Mouse (Mus musculus): ENCODE data around the gene Mrpl37. TPM values are rescaled to one million over a fixed set of nuclear protein-coding genes. Genes with fewer than 3 reads are reported as not detected.
"Not testable (repeated sequence)": the region's sequence is repeated elsewhere in the genome, so short reads cannot be mapped to it uniquely, and the experiment has no call there.

The Mrpl37 gene
- 3.9 and 4.3 TPM in 2 replicates for polyA plus RNA-seq (2012)

DNA sequence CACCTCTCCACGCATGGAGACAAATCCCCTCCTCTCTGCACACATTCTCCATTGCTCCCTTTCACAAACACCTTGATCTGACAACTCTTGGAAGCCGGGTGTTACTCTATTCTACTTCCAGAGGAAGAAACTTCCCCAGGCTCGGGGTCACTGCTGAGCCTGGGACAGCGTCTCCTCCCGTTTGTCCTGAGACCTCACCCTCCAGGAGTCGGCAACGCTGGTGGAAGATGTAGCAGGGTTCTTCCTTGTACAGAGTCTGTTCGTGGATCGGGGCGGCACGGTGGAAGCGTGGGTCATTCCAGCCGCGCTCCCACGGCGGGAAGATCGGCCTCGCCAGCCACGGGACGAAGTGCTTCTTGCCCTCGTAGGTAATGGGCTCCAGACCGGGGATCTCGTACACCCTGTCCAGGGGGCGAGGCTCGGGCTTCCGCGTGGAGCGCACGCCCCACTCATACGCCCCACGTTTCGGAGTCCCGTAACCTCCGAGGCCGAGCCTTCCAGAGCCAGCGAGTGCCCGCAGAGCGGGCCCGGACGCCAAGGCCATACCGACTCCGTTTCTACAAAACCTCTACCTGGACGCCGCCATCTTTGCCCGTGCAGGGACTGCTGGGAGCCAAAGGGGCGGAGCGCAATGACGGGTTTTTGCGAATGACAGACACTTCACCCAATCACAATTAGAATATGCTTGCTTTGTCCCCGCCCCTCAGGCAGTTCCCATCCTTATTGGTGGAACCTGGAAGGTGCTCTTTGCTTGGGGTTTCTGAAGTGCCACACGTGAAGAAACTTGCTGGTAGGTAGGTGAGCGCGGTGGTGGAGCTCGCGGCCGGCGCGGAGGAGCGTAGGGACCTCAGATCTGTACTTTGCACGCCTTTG is at the start of gene Mrpl37, which contains the start of gene Cyb5rl:
Gene Mrpl37, minus strand, starts transcription at position 617 of the 873 bp plus-strand sequence.
Gene Cyb5rl, plus strand, starts transcription at position 737 of the 873 bp plus-strand sequence.
- H3K27me3 ChIP-seq (ENCODE audit: control insufficient read depth), result no peaks in the 10 kb centered on the region
- peaks cover 30% of the 10 kb centered on the region for H3K36me3 ChIP-seq (ENCODE audit: control insufficient read depth)
- no peaks in the 10 kb centered on the region for H3K9me3 ChIP-seq (ENCODE audit: control insufficient read depth, low read length)
- peak within 1 kb of the TSS; percentile 84 for H3K4me3 ChIP-seq (replicated peaks)
- peaks cover 34% of the 10 kb centered on the region for H3K4me1 ChIP-seq (ENCODE audit: control insufficient read depth)
- TF ChIP-seq GATA1 (IDR thresholded peaks at IDR 0.05; ENCODE audit: low read length), result no peak
- no peak for TF ChIP-seq TAL1 (IDR thresholded peaks at IDR 0.05; ENCODE audit: low read length)

DNA sequence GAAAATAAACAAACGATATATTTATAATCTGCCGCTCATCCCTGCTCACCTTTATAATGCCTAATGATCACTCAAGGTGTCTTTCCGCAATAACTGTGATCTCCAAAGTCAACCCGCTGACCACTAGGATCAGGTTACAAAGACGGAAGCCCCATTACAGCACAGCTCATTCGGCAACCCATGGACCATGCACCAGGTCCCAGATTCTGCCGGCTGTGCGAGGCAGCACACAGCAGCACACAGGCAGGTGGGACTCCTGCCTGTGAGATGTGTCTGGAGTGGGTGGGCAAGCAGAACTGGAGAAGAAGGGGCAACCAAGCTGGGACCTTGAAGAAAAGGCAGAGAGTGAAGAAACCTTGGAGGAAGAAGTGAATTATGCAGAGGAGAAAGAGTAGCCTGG is 47.6 kb upstream of the Mrpl37 start:
- Histone ChIP-seq H3K4me1 (ENCODE audit: control insufficient read depth) (peaks cover 12% of the 10 kb centered on the region), H3K9me3 (ENCODE audit: control insufficient read depth, low read length) (no peaks in the 10 kb centered on the region), H3K4me3 (replicated peaks) (no peak overlapping the region), H3K36me3 (ENCODE audit: control insufficient read depth) (no peaks in the 10 kb centered on the region), H3K27me3 (ENCODE audit: control insufficient read depth) (no peaks in the 10 kb centered on the region; the same call in 1 of the 2 replicates)
- TF ChIP-seq TAL1 (IDR thresholded peaks at IDR 0.05; ENCODE audit: low read length), result no peak
- no peak for TF ChIP-seq GATA1 (IDR thresholded peaks at IDR 0.05; ENCODE audit: low read length)

DNA sequence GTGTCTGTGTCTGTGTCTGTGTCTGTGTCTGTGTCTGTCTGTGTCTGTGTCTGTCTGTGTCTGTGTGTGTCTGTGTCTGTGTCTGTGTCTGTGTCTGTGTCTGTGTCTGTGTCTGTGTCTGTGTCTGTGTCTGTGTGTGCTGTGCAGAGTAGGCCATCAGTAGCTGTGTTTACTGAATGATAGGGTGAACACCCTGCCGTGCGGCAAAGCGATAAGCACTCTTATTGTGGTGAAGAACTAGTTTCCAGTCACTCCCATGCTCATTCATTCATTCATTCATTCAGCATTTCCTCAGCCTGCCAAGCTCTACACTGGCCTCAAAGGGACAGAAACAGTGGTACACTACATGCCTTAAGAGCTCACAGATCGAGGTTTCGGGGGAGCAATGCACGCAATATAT is 42.5 kb upstream of the Mrpl37 start:
- not testable (repeated sequence) for H3K9me3 ChIP-seq (ENCODE audit: control insufficient read depth, low read length); H3K4me3 ChIP-seq (replicated peaks); H3K27me3 ChIP-seq (ENCODE audit: control insufficient read depth); H3K36me3 ChIP-seq (ENCODE audit: control insufficient read depth)
- peaks cover 24% of the 10 kb centered on the region for H3K4me1 ChIP-seq (ENCODE audit: control insufficient read depth)
- TF ChIP-seq TAL1 (IDR thresholded peaks at IDR 0.05; ENCODE audit: low read length), result peak; percentile 43

DNA sequence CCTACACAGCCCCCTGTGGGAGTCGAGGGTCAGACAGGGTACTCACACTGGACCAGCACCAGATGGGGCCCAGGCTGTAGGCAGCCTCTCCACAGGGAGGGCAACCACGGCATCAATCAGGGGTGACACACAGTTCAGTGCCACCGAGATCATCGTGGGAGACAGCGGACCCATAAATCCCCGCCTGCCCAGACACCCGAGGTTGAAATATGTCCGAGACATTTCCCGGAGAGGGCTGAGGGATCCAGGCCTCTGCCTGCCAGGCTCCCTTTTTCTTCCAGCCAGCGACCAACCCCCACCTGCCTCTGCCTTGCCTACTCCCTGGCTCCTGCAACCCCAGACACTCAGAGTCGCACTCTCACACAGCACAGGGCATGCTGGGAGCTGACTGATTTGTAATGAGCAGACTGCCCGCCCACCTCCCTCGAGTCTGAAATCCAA is 41.6 kb upstream of the Mrpl37 start:
- Histone ChIP-seq H3K4me1 (ENCODE audit: control insufficient read depth) (peaks cover 24% of the 10 kb centered on the region), H3K36me3 (ENCODE audit: control insufficient read depth) (no peaks in the 10 kb centered on the region), H3K4me3 (replicated peaks) (peak overlapping the region; percentile 2), H3K9me3 (ENCODE audit: control insufficient read depth, low read length) (no peaks in the 10 kb centered on the region), H3K27me3 (ENCODE audit: control insufficient read depth) (peaks cover 5% of the 10 kb centered on the region)
- no peak for TF ChIP-seq GATA1 (IDR thresholded peaks at IDR 0.05; ENCODE audit: low read length)
- no peak for TF ChIP-seq TAL1 (IDR thresholded peaks at IDR 0.05; ENCODE audit: low read length)

DNA sequence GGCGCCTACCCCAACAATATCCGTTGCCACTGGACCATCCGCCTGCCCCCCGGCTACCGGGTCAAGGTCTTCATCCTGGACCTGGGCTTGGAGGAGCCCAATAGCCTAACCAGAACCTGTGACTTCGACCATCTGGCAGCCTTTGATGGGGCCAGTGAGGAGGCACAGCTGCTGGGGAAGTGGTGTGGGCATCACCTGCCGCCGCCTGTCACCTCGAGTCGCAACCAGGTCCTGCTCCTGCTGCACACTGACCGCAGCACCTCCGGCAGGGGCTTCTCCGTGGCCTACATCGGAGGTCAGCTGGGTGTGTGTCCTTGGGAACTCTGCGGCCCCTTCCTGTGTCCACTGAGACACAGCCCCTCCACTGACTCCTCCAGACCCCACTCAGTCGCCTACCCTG is 40.1 kb upstream of the Mrpl37 start:
- Histone ChIP-seq H3K27me3 (ENCODE audit: control insufficient read depth) (peaks cover 5% of the 10 kb centered on the region), H3K36me3 (ENCODE audit: control insufficient read depth) (no peaks in the 10 kb centered on the region), H3K4me1 (ENCODE audit: control insufficient read depth) (peaks cover 24% of the 10 kb centered on the region), H3K4me3 (replicated peaks) (no peak overlapping the region), H3K9me3 (ENCODE audit: control insufficient read depth, low read length) (no peaks in the 10 kb centered on the region)
- no peak for TF ChIP-seq GATA1 (IDR thresholded peaks at IDR 0.05; ENCODE audit: low read length)
- TF ChIP-seq TAL1 (IDR thresholded peaks at IDR 0.05; ENCODE audit: low read length), result no peak

DNA sequence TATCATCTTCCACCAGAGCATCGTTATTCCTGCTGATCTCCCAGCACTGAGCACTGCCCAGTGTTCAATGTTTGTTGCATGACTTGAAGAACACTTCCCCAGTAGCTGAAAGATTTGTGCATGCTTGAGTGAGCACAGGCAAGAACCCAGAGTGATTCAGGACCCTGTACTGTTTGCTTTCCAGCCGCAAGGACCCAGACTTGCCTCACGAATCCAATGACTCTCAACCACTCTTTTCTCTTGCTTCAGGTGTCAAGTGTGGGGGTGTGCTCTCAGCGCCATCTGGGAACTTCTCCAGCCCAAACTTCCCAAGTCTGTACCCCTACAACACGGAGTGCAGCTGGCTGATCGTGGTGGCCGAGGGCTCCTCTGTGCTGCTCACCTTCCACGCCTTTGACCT is 35.6 kb upstream of the Mrpl37 start:
- H3K4me1 ChIP-seq (ENCODE audit: control insufficient read depth), result no peaks in the 10 kb centered on the region; the same call in none of the 2 replicates
- TF ChIP-seq GATA1 (IDR thresholded peaks at IDR 0.05; ENCODE audit: low read length) (no peak), TAL1 (IDR thresholded peaks at IDR 0.05; ENCODE audit: low read length) (no peak)
- H3K4me3 ChIP-seq (replicated peaks), result no peak overlapping the region
- no peaks in the 10 kb centered on the region for H3K36me3 ChIP-seq (ENCODE audit: control insufficient read depth)
- no peaks in the 10 kb centered on the region for H3K9me3 ChIP-seq (ENCODE audit: control insufficient read depth, low read length)
- peaks cover under 1% of the 10 kb centered on the region; the same call in 1 of the 2 replicates for H3K27me3 ChIP-seq (ENCODE audit: control insufficient read depth)

DNA sequence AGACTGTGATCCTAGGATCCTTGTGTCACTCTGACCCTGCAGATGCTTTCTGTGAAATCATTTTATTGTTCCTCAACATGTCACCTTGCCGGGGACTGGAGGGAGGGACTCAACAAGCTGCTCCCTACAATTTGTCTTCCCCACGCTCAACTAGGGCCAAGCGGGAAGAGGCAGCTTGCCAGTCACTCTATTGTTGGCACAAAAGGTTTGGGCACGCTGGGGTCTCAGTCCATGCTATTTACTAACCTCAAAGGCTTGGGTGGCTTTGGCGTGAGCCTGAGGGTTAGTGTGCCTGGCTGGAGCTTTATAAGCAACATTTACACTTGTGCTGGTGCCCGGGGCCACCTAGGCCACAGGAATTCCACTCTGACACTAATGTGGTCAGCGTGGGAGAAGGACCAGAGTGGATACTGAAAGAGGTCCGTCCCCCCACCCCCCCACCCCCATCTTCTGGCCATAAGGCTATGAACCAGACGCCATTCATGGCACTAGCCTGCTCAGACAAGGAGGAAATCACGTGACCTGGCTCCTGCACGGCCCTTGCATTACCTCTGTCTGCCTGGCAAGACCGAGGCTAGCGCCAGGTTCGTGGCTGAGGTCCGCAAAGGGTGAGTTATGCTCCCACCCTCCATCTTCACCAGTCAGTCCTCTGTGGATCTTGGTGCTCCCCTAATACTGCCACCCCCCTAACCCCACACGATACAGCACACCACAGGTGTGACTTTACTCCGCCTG is 32.3 kb upstream of the Mrpl37 start:
- Histone ChIP-seq H3K4me3 (replicated peaks) (no peak overlapping the region), H3K36me3 (ENCODE audit: control insufficient read depth) (no peaks in the 10 kb centered on the region), H3K27me3 (ENCODE audit: control insufficient read depth) (no peaks in the 10 kb centered on the region; the same call in 1 of the 2 replicates), H3K4me1 (ENCODE audit: control insufficient read depth) (peaks cover 2% of the 10 kb centered on the region), H3K9me3 (ENCODE audit: control insufficient read depth, low read length) (no peaks in the 10 kb centered on the region)
- TF ChIP-seq TAL1 (IDR thresholded peaks at IDR 0.05; ENCODE audit: low read length), result no peak
- no peak for TF ChIP-seq GATA1 (IDR thresholded peaks at IDR 0.05; ENCODE audit: low read length)

DNA sequence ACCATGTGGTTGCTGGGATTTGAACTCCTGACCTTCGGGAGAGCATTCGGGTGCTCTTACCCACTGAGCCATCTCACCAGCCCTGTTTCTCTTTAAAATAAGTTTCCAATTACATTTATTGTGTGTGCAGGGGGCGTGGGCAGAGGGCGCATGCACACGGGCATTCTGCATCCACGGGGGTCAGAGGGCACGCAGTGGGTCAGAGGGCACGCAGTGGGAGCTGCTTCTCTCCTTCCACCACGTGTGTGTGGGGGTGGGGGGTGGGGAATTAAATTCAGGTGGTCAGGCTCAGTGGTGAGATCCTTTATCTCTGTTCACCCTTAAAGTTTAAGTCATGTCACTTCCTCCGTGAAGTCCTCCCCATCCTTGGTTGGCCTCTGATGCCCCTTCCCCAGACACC is 31.7 kb upstream of the Mrpl37 start:
- Histone ChIP-seq H3K27me3 (ENCODE audit: control insufficient read depth) (no peaks in the 10 kb centered on the region; the same call in 1 of the 2 replicates), H3K4me1 (ENCODE audit: control insufficient read depth) (peaks cover 2% of the 10 kb centered on the region)
- TF ChIP-seq TAL1 (IDR thresholded peaks at IDR 0.05; ENCODE audit: low read length) (no peak), GATA1 (IDR thresholded peaks at IDR 0.05; ENCODE audit: low read length) (no peak)

DNA sequence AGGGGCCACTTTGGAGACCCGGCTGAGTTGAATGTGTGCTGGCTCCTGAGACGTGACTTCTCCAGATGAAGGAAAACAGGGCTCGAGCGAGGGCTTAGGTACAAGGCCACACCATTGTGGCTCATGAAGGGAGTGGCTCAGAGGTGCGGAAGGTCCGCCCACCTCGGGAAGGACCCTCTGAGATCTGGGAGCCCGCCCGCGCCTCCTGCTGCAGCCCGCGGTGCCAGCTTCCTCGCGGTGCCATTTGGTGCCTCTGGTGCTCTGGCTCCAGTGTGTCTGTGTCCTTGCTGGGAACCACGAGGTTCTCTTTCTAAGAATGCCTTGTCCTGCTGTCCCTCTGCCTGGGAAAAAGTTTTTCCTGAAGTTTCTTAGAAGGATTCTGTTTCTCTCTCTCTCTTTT is 31.2 kb upstream of the Mrpl37 start:
- H3K36me3 ChIP-seq (ENCODE audit: control insufficient read depth), result no peaks in the 10 kb centered on the region
- no peak for TF ChIP-seq TAL1 (IDR thresholded peaks at IDR 0.05; ENCODE audit: low read length)
- no peak for TF ChIP-seq GATA1 (IDR thresholded peaks at IDR 0.05; ENCODE audit: low read length)
- H3K4me1 ChIP-seq (ENCODE audit: control insufficient read depth), result peaks cover 2% of the 10 kb centered on the region
- H3K27me3 ChIP-seq (ENCODE audit: control insufficient read depth), result no peaks in the 10 kb centered on the region; the same call in 1 of the 2 replicates
- H3K9me3 ChIP-seq (ENCODE audit: control insufficient read depth, low read length), result no peaks in the 10 kb centered on the region
- H3K4me3 ChIP-seq (replicated peaks), result no peak overlapping the region

More for the DNA sequence above, 31.7 kb upstream of the Mrpl37 start:
- H3K4me3 ChIP-seq (replicated peaks), result no peak overlapping the region
- no peaks in the 10 kb centered on the region for H3K36me3 ChIP-seq (ENCODE audit: control insufficient read depth)
- H3K9me3 ChIP-seq (ENCODE audit: control insufficient read depth, low read length), result no peaks in the 10 kb centered on the region

Data from erythroblast, embryonic 14.5 days (primary cell).